Mouse (Mus musculus) bone marrow, adult 2 months (tissue): Measurements from ENCODE around the gene Klf1.

Experiments used
- CTCF ChIP-seq: fragments of 200-500 bp; IDR thresholded peaks from 2 replicates; pipeline ENCODE4 v1.5.1; 2011; ENCODE audit warnings: low read length, control low read depth; ENCODE audit not compliant: control insufficient read depth, insufficient read depth
- POLR2A ChIP-seq: fragments of 200-500 bp; IDR thresholded peaks from 2 replicates; pipeline ENCODE4 v1.6.1; 2011; ENCODE audit warnings: low read depth, mild to moderate bottlenecking, control low read depth, low read length, borderline replicate concordance; ENCODE audit not compliant: control insufficient read depth

- TF ChIP-seq POLR2A, result no peak
- no peak for TF ChIP-seq CTCF
Observed at GRCm38 (mm10) chr8:84949753-84950152, 48.0 kb downstream of the Klf1 start.
